Mouse (Mus musculus) skeletal muscle tissue, adult 2 months (tissue): ENCODE data around the gene Car9.

ENCODE experiments used
- DNase-seq: peaks from one replicate; pipeline ENCODE4 v3.0.0-alpha.2; 2012; ENCODE audit warnings: low read depth, low spot score

Gene Car9

GRCm38 (mm10) chr4:43562769-43563600 lies 56.2 kb downstream of the Car9 start:
- no peak for DNase-seq
